Mouse (Mus musculus): ENCODE measurements around the gene Sel1l2. TPM values are rescaled to one million over a fixed set of nuclear protein-coding genes. Genes with fewer than 3 reads are reported as not detected.
"Not testable (repeated sequence)": the region's sequence is repeated elsewhere in the genome, so short reads cannot be mapped to it uniquely, and the experiment has no call there.

Sel1l2 gene
- polyA plus RNA-seq, 1 experiment from 2014 or later, result not detected

- H3K4me1 ChIP-seq; H3K9me3 ChIP-seq; H3K27ac ChIP-seq; H3K27me3 ChIP-seq (ENCODE audit: poor library complexity, severe bottlenecking); DNase-seq (ENCODE audit: extremely low spot score, low spot score); H3K4me3 ChIP-seq: not testable (repeated sequence)
- H3K36me3 ChIP-seq (replicated peaks), result peaks cover 57% of the 10 kb centered on the region
- 95% methylated on average over 3 of the region's 3 CpGs for WGBS
Measured at GRCm38 (mm10) chr2:140185685-140186210, 203.8 kb downstream of the Sel1l2 start.

Other genes with a start within 250 kb of the Sel1l2 start
- not detected in 2 replicates for gene Gm17374, start 237.7 kb downstream of the Sel1l2 start, polyA plus RNA-seq (2016; fragmentation: Nextera tagmentation; extraction: Ambion mirVana)
- gene Esf1, start 219.1 kb downstream of the Sel1l2 start, polyA plus RNA-seq (2016; fragmentation: Nextera tagmentation; extraction: Ambion mirVana), result 32.6 and 34.0 TPM in 2 replicates
- gene Ndufaf5, start 219.1 kb downstream of the Sel1l2 start, polyA plus RNA-seq (2016; fragmentation: Nextera tagmentation; extraction: Ambion mirVana), result 24.4 and 29.6 TPM in 2 replicates
- 33.5 and 34.2 TPM in 2 replicates for gene Macrod2, start 5.6 kb upstream of the Sel1l2 start, polyA plus RNA-seq (2016; fragmentation: Nextera tagmentation; extraction: Ambion mirVana)